Mouse (Mus musculus): ENCODE measurements at regions not wholly inside any gene's neighbourhood (a gene's known extent, or its start where the extent isn't known, plus 50 kb on each side); places are given as distances from the start of the nearest gene placed in this dataset. TPM values are rescaled to one million over a fixed set of nuclear protein-coding genes. Genes with fewer than 3 reads are reported as not detected.

Small RNAs in the stretch of these regions (microRNA-seq; reads per million reads assigned to microRNA genes)
- gene Mir5118: not detected

Measured in gastrocnemius, postnatal 4 days (tissue).